Mouse (Mus musculus): ENCODE data around the gene Dhrs7b. TPM values are rescaled to one million over a fixed set of nuclear protein-coding genes. Genes with fewer than 3 reads are reported as not detected.

Gene Dhrs7b
- polyA plus RNA-seq, 1 experiment from 2014 or later, result 36.6 TPM

DNA sequence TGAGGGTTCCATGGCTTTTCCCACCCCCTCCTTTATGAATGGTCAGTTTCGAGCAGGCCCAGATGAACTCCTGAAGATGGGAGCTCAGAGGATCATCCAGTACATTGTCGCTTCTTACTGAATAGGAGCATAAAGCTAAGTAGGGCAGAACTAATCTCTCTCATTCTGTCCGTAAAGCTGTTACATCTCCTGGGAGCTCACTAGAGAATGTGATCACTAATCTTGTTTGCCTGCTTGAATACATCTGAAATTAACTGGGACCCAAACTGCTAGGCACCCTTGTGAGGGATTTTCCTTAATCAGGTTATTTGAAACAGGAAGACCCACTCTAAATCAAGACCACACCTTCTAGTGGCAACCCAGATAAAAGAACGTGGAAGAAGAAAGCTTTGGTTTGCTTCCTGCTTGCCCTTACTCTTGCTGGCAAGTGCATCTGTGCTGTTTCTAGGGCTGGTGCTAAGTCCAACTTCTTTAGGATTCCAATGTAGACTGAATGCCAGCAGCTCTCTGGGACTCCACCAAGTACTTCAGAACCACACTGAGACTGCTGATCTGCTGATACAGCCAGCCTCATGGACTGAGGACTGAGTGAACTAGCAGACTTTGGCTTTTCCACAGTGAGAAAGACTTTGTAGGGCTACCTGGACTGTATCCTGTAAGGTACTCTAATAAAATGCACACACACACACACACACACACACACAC lies 3.0 kb upstream of the Dhrs7b start:
- no peaks in the 10 kb centered on the region for H3K36me3 ChIP-seq (ENCODE audit: control insufficient read depth, insufficient read depth, low read length)
- whole genome bisulfite sequencing, result 26% methylated on average over 4 of the region's 4 CpGs
- no peak for DNase-seq (ENCODE audit: low spot score)
- no peak overlapping the region for H3K4me3 ChIP-seq (ENCODE audit: low read depth, low read length)
- no peak overlapping the region for H3K9ac ChIP-seq (ENCODE audit: low read length)
- peaks cover 5% of the 10 kb centered on the region; the same call in 1 of the 2 replicates for H3K4me1 ChIP-seq (ENCODE audit: control insufficient read depth, insufficient read depth, low read length)
- H3K27ac ChIP-seq (ENCODE audit: low read depth, low read length), result no peak overlapping the region
- H3K9me3 ChIP-seq (replicated peaks; ENCODE audit: control insufficient read depth, low read length), result no peaks in the 10 kb centered on the region
- no peak overlapping the region for H3K4me2 ChIP-seq (ENCODE audit: low read length)
- H3K27me3 ChIP-seq (replicated peaks; ENCODE audit: control insufficient read depth, insufficient read depth, low read length), result no peaks in the 10 kb centered on the region
- no peak for ATAC-seq

DNA sequence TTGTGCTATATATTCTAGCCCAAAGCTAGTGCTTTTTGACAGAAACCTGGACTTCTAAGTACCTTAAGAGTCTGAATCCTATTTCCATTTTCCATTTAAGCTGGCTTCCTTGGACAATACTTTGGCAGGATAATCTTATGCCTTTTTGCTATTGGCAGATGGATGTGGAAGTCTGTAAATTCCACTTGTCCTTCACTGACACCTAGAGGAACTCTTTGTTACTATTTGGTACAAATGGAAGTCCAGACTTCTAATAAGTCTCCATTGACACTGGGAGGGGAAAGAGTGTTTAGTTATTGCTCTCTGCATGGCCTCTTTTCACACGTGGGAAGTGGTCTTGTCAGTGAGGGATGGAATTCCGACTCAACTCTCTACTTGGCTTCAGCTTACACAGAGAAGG lies 1.5 kb upstream of the Dhrs7b start:
- H3K27ac ChIP-seq (ENCODE audit: low read depth, low read length), result no peak overlapping the region
- H3K9ac ChIP-seq (ENCODE audit: low read length), result no peak overlapping the region
- no peak overlapping the region for H3K4me2 ChIP-seq (ENCODE audit: low read length)
- ATAC-seq (no peak), DNase-seq (ENCODE audit: low spot score) (peak; percentile 13)
- H3K27me3 ChIP-seq (replicated peaks; ENCODE audit: control insufficient read depth, insufficient read depth, low read length), result no peaks in the 10 kb centered on the region
- H3K9me3 ChIP-seq (replicated peaks; ENCODE audit: control insufficient read depth, low read length), result no peaks in the 10 kb centered on the region
- H3K4me1 ChIP-seq (ENCODE audit: control insufficient read depth, insufficient read depth, low read length), result peaks cover 5% of the 10 kb centered on the region; the same call in 1 of the 2 replicates
- no peaks in the 10 kb centered on the region for H3K36me3 ChIP-seq (ENCODE audit: control insufficient read depth, insufficient read depth, low read length)
- 38% methylated on average over 2 of the region's 2 CpGs for WGBS
- H3K4me3 ChIP-seq (ENCODE audit: low read depth, low read length), result no peak overlapping the region

DNA sequence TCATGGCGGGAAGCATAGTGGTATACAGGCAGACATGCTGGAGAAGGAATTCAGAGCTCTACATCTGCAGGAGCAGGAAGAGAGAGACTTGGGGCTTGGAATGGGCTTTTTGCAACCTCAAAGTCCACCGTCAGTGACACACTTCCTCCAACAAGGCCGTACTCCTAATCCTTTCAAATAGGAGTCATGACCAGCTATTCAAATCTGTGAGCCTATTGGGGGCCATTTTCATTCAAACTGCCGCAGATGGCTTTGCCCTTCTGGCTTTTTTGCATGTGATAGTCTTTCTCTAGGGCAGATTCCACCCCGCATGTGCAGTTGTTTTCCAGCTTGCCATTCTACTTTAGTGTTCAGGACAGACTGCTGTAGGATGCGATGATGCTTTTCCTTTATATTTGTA lies 6.5 kb downstream of the Dhrs7b start:
- H3K4me2 ChIP-seq (ENCODE audit: low read length), result no peak overlapping the region
- WGBS, result 94% methylated on average over 6 of the region's 6 CpGs
- H3K36me3 ChIP-seq (ENCODE audit: control insufficient read depth, insufficient read depth, low read length), result no peaks in the 10 kb centered on the region
- no peak overlapping the region for H3K4me3 ChIP-seq (ENCODE audit: low read depth, low read length)
- no peaks in the 10 kb centered on the region for H3K27me3 ChIP-seq (replicated peaks; ENCODE audit: control insufficient read depth, insufficient read depth, low read length)
- H3K27ac ChIP-seq (ENCODE audit: low read depth, low read length), result no peak overlapping the region
- ATAC-seq (no peak), DNase-seq (ENCODE audit: low spot score) (no peak)
- no peaks in the 10 kb centered on the region for H3K9me3 ChIP-seq (replicated peaks; ENCODE audit: control insufficient read depth, low read length)
- no peak overlapping the region for H3K9ac ChIP-seq (ENCODE audit: low read length)
- no peaks in the 10 kb centered on the region for H3K4me1 ChIP-seq (ENCODE audit: control insufficient read depth, insufficient read depth, low read length)

DNA sequence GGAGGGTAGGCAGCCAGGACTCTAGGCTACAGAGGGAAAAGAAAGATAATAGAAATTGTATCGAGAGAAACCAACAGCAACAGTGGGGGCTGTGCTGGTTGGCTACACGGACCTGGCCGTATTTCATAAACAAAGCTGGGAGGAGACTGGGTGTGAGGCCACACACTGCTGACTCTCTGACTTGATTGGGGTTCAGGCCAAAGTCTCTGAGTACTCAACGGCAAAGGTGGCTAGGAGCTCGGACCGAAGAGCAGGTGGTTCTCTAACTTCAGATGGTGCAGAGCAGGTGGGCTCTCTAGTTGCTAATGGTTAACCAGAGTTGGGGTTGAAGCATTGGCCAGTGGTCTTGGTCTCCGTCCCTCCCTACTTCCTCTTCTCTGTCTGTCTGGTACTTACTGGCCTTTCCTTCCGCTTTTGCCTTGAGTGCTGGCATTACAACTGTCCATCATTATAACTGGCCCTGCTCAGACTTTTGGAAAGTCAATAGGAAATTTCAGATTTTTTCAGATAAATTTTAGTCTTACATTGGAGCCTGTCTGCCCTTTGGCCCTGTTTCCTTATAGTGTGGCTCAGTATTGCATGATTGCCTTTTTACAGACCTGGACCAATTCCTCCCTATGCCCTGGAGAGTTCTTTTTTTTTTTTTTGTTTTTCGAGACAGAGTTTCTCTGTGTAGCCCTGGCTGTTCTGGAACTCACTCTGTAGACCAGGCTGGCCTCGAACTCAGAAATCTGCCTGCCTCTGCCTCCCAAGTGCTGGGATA lies 7.4 kb downstream of the Dhrs7b start:
- H3K36me3 ChIP-seq (ENCODE audit: control insufficient read depth, insufficient read depth, low read length), result no peaks in the 10 kb centered on the region
- 91% methylated on average over 10 of the region's 10 CpGs for WGBS
- H3K9me3 ChIP-seq (replicated peaks; ENCODE audit: control insufficient read depth, low read length), result no peaks in the 10 kb centered on the region
- no peak overlapping the region for H3K27ac ChIP-seq (ENCODE audit: low read depth, low read length)
- no peak overlapping the region for H3K4me2 ChIP-seq (ENCODE audit: low read length)
- ATAC-seq, result no peak
- no peak overlapping the region for H3K9ac ChIP-seq (ENCODE audit: low read length)
- no peaks in the 10 kb centered on the region for H3K4me1 ChIP-seq (ENCODE audit: control insufficient read depth, insufficient read depth, low read length)
- H3K4me3 ChIP-seq (ENCODE audit: low read depth, low read length), result no peak overlapping the region
- H3K27me3 ChIP-seq (replicated peaks; ENCODE audit: control insufficient read depth, insufficient read depth, low read length), result no peaks in the 10 kb centered on the region
- no peak for DNase-seq (ENCODE audit: low spot score)

DNA sequence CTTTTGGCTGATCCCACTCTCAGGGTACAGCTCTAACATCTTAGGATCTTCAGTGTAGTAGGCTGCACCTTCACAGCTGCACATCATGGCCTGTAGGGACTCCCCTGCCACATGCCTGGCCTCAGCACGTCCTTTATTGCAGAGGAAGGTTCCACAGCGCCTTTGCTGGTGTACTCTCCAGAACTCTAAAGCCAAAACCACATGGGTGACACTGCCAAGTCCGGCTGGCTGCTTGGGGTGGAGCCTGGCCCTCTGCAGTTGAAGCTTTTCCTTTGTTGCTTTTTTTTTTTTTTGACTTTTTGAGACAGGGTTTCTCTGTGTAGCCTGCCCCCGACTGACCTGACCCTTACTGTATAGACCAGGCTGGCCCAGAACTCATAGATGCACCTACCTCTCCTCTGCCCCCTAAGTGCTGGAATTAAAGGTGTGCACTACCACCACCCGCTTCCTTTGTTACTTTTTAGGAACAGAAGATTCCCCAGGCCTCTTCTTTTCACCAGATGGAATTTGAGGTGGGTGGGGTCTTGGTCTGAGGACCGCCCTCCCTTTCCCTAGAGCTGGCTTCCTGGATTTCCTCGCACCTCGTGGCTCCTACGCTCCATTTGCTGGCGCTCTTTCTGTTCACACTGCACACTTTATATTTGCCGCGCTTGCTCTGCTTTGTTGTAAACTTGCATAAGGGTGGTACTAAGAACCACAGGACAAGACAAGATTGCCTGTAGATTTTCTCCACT lies 11.2 kb downstream of the Dhrs7b start:
- no peak overlapping the region for H3K27ac ChIP-seq (ENCODE audit: low read depth, low read length)
- DNase-seq (ENCODE audit: low spot score) (no peak), ATAC-seq (no peak)
- H3K9ac ChIP-seq (ENCODE audit: low read length), result no peak overlapping the region
- H3K36me3 ChIP-seq (ENCODE audit: control insufficient read depth, insufficient read depth, low read length), result peaks cover 8% of the 10 kb centered on the region; the same call in 1 of the 2 replicates
- H3K4me2 ChIP-seq (ENCODE audit: low read length), result no peak overlapping the region
- no peaks in the 10 kb centered on the region for H3K27me3 ChIP-seq (replicated peaks; ENCODE audit: control insufficient read depth, insufficient read depth, low read length)
- WGBS, result 76% methylated on average over 12 of the region's 12 CpGs
- H3K4me3 ChIP-seq (ENCODE audit: low read depth, low read length), result no peak overlapping the region
- H3K4me1 ChIP-seq (ENCODE audit: control insufficient read depth, insufficient read depth, low read length), result no peaks in the 10 kb centered on the region
- no peaks in the 10 kb centered on the region for H3K9me3 ChIP-seq (replicated peaks; ENCODE audit: control insufficient read depth, low read length)

DNA sequence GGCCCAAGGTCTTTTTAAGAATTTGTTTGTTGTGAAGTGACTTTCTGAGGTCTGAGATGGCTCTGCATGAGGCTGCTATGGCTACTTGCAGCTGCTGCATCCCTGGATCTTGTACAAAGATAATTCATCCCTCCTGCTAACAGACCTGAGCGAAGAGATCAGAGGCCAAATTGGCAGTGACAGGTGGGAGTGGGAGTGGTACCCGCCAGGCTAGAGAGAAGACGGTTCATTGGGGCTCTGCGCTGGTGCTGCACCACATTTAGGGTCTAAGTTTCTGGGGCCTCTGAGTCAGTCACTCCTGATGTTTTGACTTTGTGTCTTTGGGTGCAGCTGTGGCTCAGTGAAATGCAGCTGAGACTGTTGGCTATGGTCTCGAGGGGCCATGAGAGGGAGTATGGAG lies 13.0 kb downstream of the Dhrs7b start:
- 92% methylated on average over 5 of the region's 5 CpGs for WGBS
- no peak for ATAC-seq
- Histone ChIP-seq H3K4me3 (ENCODE audit: low read depth, low read length) (no peak overlapping the region), H3K9me3 (replicated peaks; ENCODE audit: control insufficient read depth, low read length) (no peaks in the 10 kb centered on the region), H3K9ac (ENCODE audit: low read length) (no peak overlapping the region), H3K4me1 (ENCODE audit: control insufficient read depth, insufficient read depth, low read length) (no peaks in the 10 kb centered on the region), H3K36me3 (ENCODE audit: control insufficient read depth, insufficient read depth, low read length) (peaks cover 11% of the 10 kb centered on the region; the same call in 1 of the 2 replicates), H3K27ac (ENCODE audit: low read depth, low read length) (no peak overlapping the region), H3K4me2 (ENCODE audit: low read length) (no peak overlapping the region), H3K27me3 (replicated peaks; ENCODE audit: control insufficient read depth, insufficient read depth, low read length) (no peaks in the 10 kb centered on the region)
- no peak for DNase-seq (ENCODE audit: low spot score)

DNA sequence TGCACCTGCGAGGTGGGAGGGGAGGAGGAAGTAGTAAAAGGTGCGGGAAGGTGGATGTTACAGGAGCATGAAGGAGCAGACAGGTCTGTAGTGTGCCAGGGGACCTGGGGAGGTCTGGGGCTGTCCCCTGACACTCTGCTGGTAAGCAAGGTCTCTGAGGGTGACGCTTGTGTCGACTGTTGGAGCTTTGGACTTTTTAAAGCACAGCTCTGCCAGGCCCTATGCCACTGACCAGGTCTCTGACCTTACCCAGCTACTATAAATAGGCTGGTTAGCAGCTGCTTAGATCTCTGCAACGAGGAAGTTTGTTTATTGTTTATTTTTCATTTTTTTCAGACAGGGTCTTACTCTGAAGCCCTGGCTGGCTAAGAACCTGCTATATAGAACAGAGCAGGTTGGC lies 15.0 kb downstream of the Dhrs7b start:
- ATAC-seq (no peak), DNase-seq (ENCODE audit: low spot score) (no peak)
- Histone ChIP-seq H3K4me1 (ENCODE audit: control insufficient read depth, insufficient read depth, low read length) (no peaks in the 10 kb centered on the region), H3K27me3 (replicated peaks; ENCODE audit: control insufficient read depth, insufficient read depth, low read length) (no peaks in the 10 kb centered on the region), H3K27ac (ENCODE audit: low read depth, low read length) (no peak overlapping the region), H3K9me3 (replicated peaks; ENCODE audit: control insufficient read depth, low read length) (no peaks in the 10 kb centered on the region), H3K9ac (ENCODE audit: low read length) (no peak overlapping the region), H3K4me2 (ENCODE audit: low read length) (no peak overlapping the region), H3K36me3 (ENCODE audit: control insufficient read depth, insufficient read depth, low read length) (peaks cover 21% of the 10 kb centered on the region; the same call in 1 of the 2 replicates), H3K4me3 (ENCODE audit: low read depth, low read length) (no peak overlapping the region)
- WGBS, result 89% methylated on average over 5 of the region's 5 CpGs

DNA sequence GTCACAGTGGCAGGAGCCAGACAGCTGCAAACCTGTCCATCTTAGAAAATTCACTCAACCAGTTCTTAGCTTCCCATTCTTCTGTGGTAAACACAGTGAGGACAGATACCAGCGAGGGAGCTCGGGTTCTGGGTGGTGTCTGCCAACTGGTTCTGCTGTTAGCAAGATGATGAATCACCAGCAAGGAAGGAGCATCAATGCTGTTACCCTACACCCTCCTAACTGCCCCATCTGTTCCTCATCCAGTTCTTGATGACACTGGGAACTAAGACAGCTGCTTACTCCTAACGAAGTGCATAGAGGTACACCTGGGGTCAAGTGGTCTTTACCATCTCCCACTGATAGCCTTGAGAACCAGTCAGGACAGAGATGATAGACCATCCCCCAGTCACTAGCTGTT lies 26.2 kb downstream of the Dhrs7b start:
- Histone ChIP-seq H3K4me1 (ENCODE audit: control insufficient read depth, insufficient read depth, low read length) (no peaks in the 10 kb centered on the region), H3K4me2 (ENCODE audit: low read length) (no peak overlapping the region), H3K27ac (ENCODE audit: low read depth, low read length) (no peak overlapping the region), H3K4me3 (ENCODE audit: low read depth, low read length) (no peak overlapping the region), H3K36me3 (ENCODE audit: control insufficient read depth, insufficient read depth, low read length) (peaks cover 78% of the 10 kb centered on the region), H3K27me3 (replicated peaks; ENCODE audit: control insufficient read depth, insufficient read depth, low read length) (no peaks in the 10 kb centered on the region), H3K9ac (ENCODE audit: low read length) (no peak overlapping the region), H3K9me3 (replicated peaks; ENCODE audit: control insufficient read depth, low read length) (no peaks in the 10 kb centered on the region)
- ATAC-seq, result no peak
- WGBS, result 92% methylated on average over 3 of the region's 3 CpGs
- no peak for DNase-seq (ENCODE audit: low spot score)

Data from forebrain, embryonic 14.5 days (tissue).